Mouse (Mus musculus) E14TG2a.4 (cell line): ENCODE measurements around the gene Vwce.

Experiments used
- CTCF ChIP-seq: conservative IDR thresholded peaks from 2 replicates; pipeline ENCODE4 v1.5.1; 2014; ENCODE audit warnings: low read length
- NANOG ChIP-seq: IDR thresholded peaks from 2 replicates; pipeline ENCODE4 v1.6.1; 2014; ENCODE audit warnings: borderline replicate concordance, low read length, mixed read lengths

DNA sequence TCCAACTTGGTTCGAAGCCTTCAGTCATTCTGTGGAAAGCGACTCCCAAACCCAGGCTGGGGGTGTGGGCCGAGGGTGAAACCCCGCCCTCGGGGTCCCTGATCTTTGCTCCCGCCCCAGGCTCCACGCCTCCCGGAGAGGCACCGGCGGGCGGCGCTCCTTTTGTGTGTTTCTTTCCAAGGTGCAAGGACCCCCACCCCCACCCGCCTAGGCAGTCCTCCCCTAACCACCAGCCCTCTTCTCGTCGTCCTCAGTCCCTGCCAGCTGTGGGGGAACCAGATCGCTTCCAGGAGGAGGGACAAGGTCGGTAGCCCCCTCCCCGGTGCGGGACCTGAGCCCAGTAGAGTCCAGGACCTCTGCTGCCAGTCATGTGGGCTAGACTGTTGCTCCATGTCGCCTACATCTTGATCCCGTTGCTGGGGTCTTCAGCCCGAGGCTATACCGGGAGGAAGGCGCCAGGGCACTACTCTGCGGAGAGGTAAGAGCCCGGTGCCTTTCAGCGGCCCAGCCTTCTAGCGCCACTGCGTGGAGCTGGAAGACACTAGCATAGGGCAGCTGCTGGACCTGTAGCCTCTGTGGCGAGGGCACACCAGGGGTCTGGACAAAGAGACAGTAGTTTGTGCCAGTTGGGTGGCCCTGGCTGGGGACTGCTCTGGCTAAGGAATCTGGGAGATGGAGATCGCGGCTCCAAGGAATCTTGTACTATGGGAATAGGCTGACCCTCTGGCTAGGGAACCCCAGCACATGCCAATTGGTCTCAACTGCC, at the start of gene Vwce:
- no peak for TF ChIP-seq CTCF
- no peak for TF ChIP-seq NANOG
